Mouse (Mus musculus): ENCODE data around the gene Prkar1b.
A peak's percentile ranks its signal among the peaks of the same experiment; 100 is the strongest.

Prkar1b gene

GRCm38 (mm10) chr5:139035171-139035570 is 114.6 kb downstream of the Prkar1b start:
- peaks cover 6% of the 10 kb centered on the region for H3K9me3 ChIP-seq (ENCODE audit: low read length)
- TF ChIP-seq CTCF (conservative IDR thresholded peaks at IDR 0.05; ENCODE audit: low read length) (no peak), POU5F1 (IDR thresholded peaks at IDR 0.05; ENCODE audit: borderline replicate concordance, low read length) (no peak), NANOG (IDR thresholded peaks at IDR 0.05; ENCODE audit: borderline replicate concordance, low read length) (no peak)

GRCm38 (mm10) chr5:139034746-139035145 is 115.1 kb downstream of the Prkar1b start:
- peaks cover 2% of the 10 kb centered on the region; the same call in 1 of the 2 replicates for H3K9me3 ChIP-seq (ENCODE audit: low read length)
- H3K4me1 ChIP-seq (replicated peaks; ENCODE audit: low read depth, low read length) = peaks cover 46% of the 10 kb centered on the region
- TF ChIP-seq NANOG (IDR thresholded peaks at IDR 0.05; ENCODE audit: borderline replicate concordance, low read length) = no peak
- no peak for TF ChIP-seq CTCF (conservative IDR thresholded peaks at IDR 0.05; ENCODE audit: low read length)
- TF ChIP-seq POU5F1 (IDR thresholded peaks at IDR 0.05; ENCODE audit: borderline replicate concordance, low read length) = no peak
- H3K4me3 ChIP-seq (replicated peaks; ENCODE audit: low read length) = no peak overlapping the region
- no peaks in the 10 kb centered on the region for H3K36me3 ChIP-seq (ENCODE audit: insufficient read depth, low read length)
- H3K27me3 ChIP-seq (ENCODE audit: insufficient read depth, low read length) = no peaks in the 10 kb centered on the region

More at GRCm38 (mm10) chr5:139035171-139035570, 114.6 kb downstream of the Prkar1b start:
- H3K36me3 ChIP-seq (ENCODE audit: insufficient read depth, low read length) = no peaks in the 10 kb centered on the region
- no peak overlapping the region for H3K4me3 ChIP-seq (replicated peaks; ENCODE audit: low read length)
- no peaks in the 10 kb centered on the region for H3K27me3 ChIP-seq (ENCODE audit: insufficient read depth, low read length)
- peaks cover 50% of the 10 kb centered on the region for H3K4me1 ChIP-seq (replicated peaks; ENCODE audit: low read depth, low read length)

- TF ChIP-seq NANOG (IDR thresholded peaks at IDR 0.05; ENCODE audit: borderline replicate concordance, low read length) = no peak
- no peak for TF ChIP-seq POU5F1 (IDR thresholded peaks at IDR 0.05; ENCODE audit: borderline replicate concordance, low read length)
- TF ChIP-seq CTCF (conservative IDR thresholded peaks at IDR 0.05; ENCODE audit: low read length) = no peak
- no peaks in the 10 kb centered on the region for H3K36me3 ChIP-seq (ENCODE audit: insufficient read depth, low read length)
Observed at GRCm38 (mm10) chr5:139033406-139034317, 116.1 kb downstream of the Prkar1b start.

GRCm38 (mm10) chr5:139027603-139028002 is 122.2 kb downstream of the Prkar1b start:
- peak overlapping the region; percentile 39; the same call in 1 of the 2 replicates for H3K4me3 ChIP-seq (replicated peaks; ENCODE audit: low read length)
- no peak for TF ChIP-seq CTCF (conservative IDR thresholded peaks at IDR 0.05; ENCODE audit: low read length)
- TF ChIP-seq POU5F1 (IDR thresholded peaks at IDR 0.05; ENCODE audit: borderline replicate concordance, low read length) = no peak
- no peak for TF ChIP-seq NANOG (IDR thresholded peaks at IDR 0.05; ENCODE audit: borderline replicate concordance, low read length)
- peaks cover 3% of the 10 kb centered on the region; the same call in 1 of the 2 replicates for H3K27me3 ChIP-seq (ENCODE audit: insufficient read depth, low read length)
- H3K4me1 ChIP-seq (replicated peaks; ENCODE audit: low read depth, low read length) = peaks cover 18% of the 10 kb centered on the region
- no peaks in the 10 kb centered on the region for H3K9me3 ChIP-seq (ENCODE audit: low read length)
- H3K36me3 ChIP-seq (ENCODE audit: insufficient read depth, low read length) = no peaks in the 10 kb centered on the region

More at GRCm38 (mm10) chr5:139033406-139034317, 116.1 kb downstream of the Prkar1b start:
- Histone ChIP-seq H3K27me3 (ENCODE audit: insufficient read depth, low read length) (no peaks in the 10 kb centered on the region), H3K4me1 (replicated peaks; ENCODE audit: low read depth, low read length) (peaks cover 39% of the 10 kb centered on the region), H3K4me3 (replicated peaks; ENCODE audit: low read length) (peak overlapping the region; percentile 27), H3K9me3 (ENCODE audit: low read length) (no peaks in the 10 kb centered on the region)

- Histone ChIP-seq H3K27me3 (ENCODE audit: insufficient read depth, low read length) (peaks cover 16% of the 10 kb centered on the region), H3K4me3 (replicated peaks; ENCODE audit: low read length) (no peak overlapping the region)
- no peak for TF ChIP-seq NANOG (IDR thresholded peaks at IDR 0.05; ENCODE audit: borderline replicate concordance, low read length)
- no peak for TF ChIP-seq POU5F1 (IDR thresholded peaks at IDR 0.05; ENCODE audit: borderline replicate concordance, low read length)
- TF ChIP-seq CTCF (conservative IDR thresholded peaks at IDR 0.05; ENCODE audit: low read length) = no peak
Observed at GRCm38 (mm10) chr5:139024351-139025105, 125.3 kb downstream of the Prkar1b start.

GRCm38 (mm10) chr5:139020595-139020994 is 129.2 kb downstream of the Prkar1b start:
- H3K36me3 ChIP-seq (ENCODE audit: insufficient read depth, low read length) = no peaks in the 10 kb centered on the region
- TF ChIP-seq NANOG (IDR thresholded peaks at IDR 0.05; ENCODE audit: borderline replicate concordance, low read length) (no peak), CTCF (conservative IDR thresholded peaks at IDR 0.05; ENCODE audit: low read length) (no peak), POU5F1 (IDR thresholded peaks at IDR 0.05; ENCODE audit: borderline replicate concordance, low read length) (no peak)
- H3K9me3 ChIP-seq (ENCODE audit: low read length) = no peaks in the 10 kb centered on the region
- H3K27me3 ChIP-seq (ENCODE audit: insufficient read depth, low read length) = peaks cover 27% of the 10 kb centered on the region
- no peaks in the 10 kb centered on the region for H3K4me1 ChIP-seq (replicated peaks; ENCODE audit: low read depth, low read length)
- H3K4me3 ChIP-seq (replicated peaks; ENCODE audit: low read length) = no peak overlapping the region

More at GRCm38 (mm10) chr5:139024351-139025105, 125.3 kb downstream of the Prkar1b start:
- H3K9me3 ChIP-seq (ENCODE audit: low read length) = no peaks in the 10 kb centered on the region
- peaks cover 12% of the 10 kb centered on the region; the same call in 1 of the 2 replicates for H3K4me1 ChIP-seq (replicated peaks; ENCODE audit: low read depth, low read length)
- no peaks in the 10 kb centered on the region for H3K36me3 ChIP-seq (ENCODE audit: insufficient read depth, low read length)

- no peaks in the 10 kb centered on the region for H3K4me1 ChIP-seq (replicated peaks; ENCODE audit: low read depth, low read length)
- H3K27me3 ChIP-seq (ENCODE audit: insufficient read depth, low read length) = peaks cover 33% of the 10 kb centered on the region
- H3K36me3 ChIP-seq (ENCODE audit: insufficient read depth, low read length) = no peaks in the 10 kb centered on the region
- TF ChIP-seq NANOG (IDR thresholded peaks at IDR 0.05; ENCODE audit: borderline replicate concordance, low read length) (no peak), POU5F1 (IDR thresholded peaks at IDR 0.05; ENCODE audit: borderline replicate concordance, low read length) (no peak), CTCF (conservative IDR thresholded peaks at IDR 0.05; ENCODE audit: low read length) (no peak)
- no peak overlapping the region for H3K4me3 ChIP-seq (replicated peaks; ENCODE audit: low read length)
- H3K9me3 ChIP-seq (ENCODE audit: low read length) = no peaks in the 10 kb centered on the region
Observed at GRCm38 (mm10) chr5:139017371-139018124, 132.3 kb downstream of the Prkar1b start.
